Mouse (Mus musculus): ENCODE measurements around the gene Themis2.

DNA sequence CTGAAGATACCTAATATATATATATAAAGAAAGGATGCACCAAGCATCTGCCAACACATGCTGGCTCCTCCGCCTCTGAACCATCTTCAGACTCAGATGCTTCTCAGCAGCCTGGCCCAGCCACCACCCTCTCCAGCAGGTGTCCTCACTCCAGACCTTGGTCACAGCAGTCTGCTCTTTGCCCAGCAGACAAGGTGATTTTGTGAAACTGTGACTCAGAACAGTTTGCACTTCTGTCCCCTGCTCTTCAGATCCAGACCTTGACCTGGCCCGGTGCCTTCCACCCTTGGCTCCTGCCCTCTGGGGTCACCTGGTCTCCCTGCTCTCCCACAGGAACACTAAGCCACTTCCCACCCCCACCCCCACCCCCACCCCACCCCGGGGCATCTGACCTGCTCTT lies 60.3 kb downstream of the Themis2 start:
- peak; percentile 40 for TF ChIP-seq CTCF (IDR thresholded peaks at IDR 0.05; ENCODE audit: low read depth)
- no peak for TF ChIP-seq EP300 (optimal IDR thresholded peaks at IDR 0.05)
